ENCODE assay signal across 8 mouse cellular contexts in the genomic region with DNA sequence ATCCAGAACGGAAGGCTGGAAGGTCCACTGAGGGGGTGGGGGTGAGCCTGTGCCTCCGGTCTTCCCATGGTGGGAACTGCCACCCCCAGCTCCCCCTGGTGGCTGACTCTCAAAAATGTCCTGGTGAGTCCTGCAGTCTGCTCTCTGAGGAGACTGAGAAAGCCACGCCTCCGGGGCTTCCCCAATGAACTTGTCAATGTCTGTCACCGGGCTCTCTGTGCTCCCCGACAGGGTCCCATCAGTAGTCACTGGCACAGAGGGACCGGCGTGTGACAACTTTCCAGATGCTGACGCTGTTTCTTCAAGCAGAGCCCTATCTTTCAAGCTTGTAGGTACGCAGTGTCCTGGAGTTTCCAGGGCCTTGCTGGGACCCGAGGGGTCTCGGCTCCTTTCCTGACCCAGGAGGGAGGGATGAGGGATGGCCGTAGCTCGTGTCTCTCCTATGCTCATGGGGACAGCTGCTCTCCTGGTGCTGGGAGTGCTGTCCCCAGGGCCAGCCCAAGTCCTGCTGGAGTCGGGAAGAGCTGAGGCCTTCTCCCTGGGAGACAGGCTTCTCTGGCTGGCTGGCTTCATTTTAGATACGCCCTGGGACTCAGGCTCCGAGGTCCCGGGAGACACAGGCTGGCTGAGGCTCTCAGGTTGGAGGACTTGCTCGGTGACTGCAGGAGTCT. TPM values are rescaled to one million over a fixed set of nuclear protein-coding genes. Genes with fewer than 3 reads are reported as not detected.
DNase-seq lines count a peak whose midpoint lies in the region; ATAC-seq and TF ChIP-seq lines count a peak whose summit lies in the region.

No protein-coding gene starts in this region.

- 5% methylated on average over 19 of the region's 19 CpGs for WGBS in forebrain, embryonic 10.5 days
- 8% methylated on average over 19 of the region's 19 CpGs for WGBS in heart, embryonic 15.5 days
- WGBS in liver, embryonic 15.5 days (ENCODE audit: insufficient replicate concordance) = 4% methylated on average over 19 of the region's 19 CpGs
- WGBS in neural tube, embryonic 12.5 days = 4% methylated on average over 19 of the region's 19 CpGs

- peak; percentile 51 for TF ChIP-seq RAD21 in CH12.LX (IDR thresholded peaks at IDR 0.05; ENCODE audit: low read depth, low read length)

- dilution Hi-C loops in CH12.LX (cut with MboI; ENCODE audit: extremely low pct_ligation_motif_present, extremely low pct_unique_long_range_greater_than_20kb, low sequenced_read_pairs) = no loop called here

- TF ChIP-seq POLR2A in CH12.LX (IDR thresholded peaks at IDR 0.05; ENCODE audit: low read depth, low read length) = no peak
- TF ChIP-seq POLR2A in testis, adult 2 months (IDR thresholded peaks at IDR 0.05; ENCODE audit: control insufficient read depth, low read depth, low read length) = no peak

- peak; percentile 86 for ATAC-seq in heart, embryonic 15.5 days (replicated peaks; ENCODE audit: insufficient number of reproducible peaks, insufficient read depth, low FRiP score, low read depth)
- ATAC-seq in liver, embryonic 15.5 days (ENCODE audit: insufficient read depth) = peak; percentile 78
- peak; percentile 77 for ATAC-seq in neural tube, embryonic 12.5 days (ENCODE audit: low FRiP score, low read depth)

- H3K4me1 ChIP-seq in CH12.LX (ENCODE audit: control insufficient read depth in 1 of 2, insufficient read depth in 2 of 2) = peaks cover 8 to 18% of the 10 kb centered on the region in 2 experiments
- peaks cover 34% of the 10 kb centered on the region for H3K4me1 ChIP-seq in forebrain, embryonic 10.5 days
- H3K4me1 ChIP-seq in heart, embryonic 15.5 days (replicated peaks) = peaks cover 17% of the 10 kb centered on the region
- H3K4me1 ChIP-seq in liver, embryonic 15.5 days (replicated peaks) = peaks cover 33% of the 10 kb centered on the region
- H3K4me1 ChIP-seq in neural tube, embryonic 12.5 days = peaks cover 8% of the 10 kb centered on the region
- peaks cover 2% of the 10 kb centered on the region; the same call in 1 of the 2 replicates for H3K4me1 ChIP-seq in testis, adult 2 months (ENCODE audit: control insufficient read depth, insufficient read depth, low read length)

- TF ChIP-seq EP300 in CH12.LX (IDR thresholded peaks at IDR 0.05; ENCODE audit: low read length) = no peak

- no peaks in the 10 kb centered on the region for H3K27me3 ChIP-seq in CH12.LX (replicated peaks)
- H3K27me3 ChIP-seq in forebrain, embryonic 10.5 days (ENCODE audit: poor library complexity, severe bottlenecking) = peaks cover 42% of the 10 kb centered on the region
- no peaks in the 10 kb centered on the region for H3K27me3 ChIP-seq in heart, embryonic 15.5 days
- H3K27me3 ChIP-seq in liver, embryonic 15.5 days = no peaks in the 10 kb centered on the region
- H3K27me3 ChIP-seq in neural tube, embryonic 12.5 days (replicated peaks) = no peaks in the 10 kb centered on the region; the same call in 1 of the 2 replicates
- H3K27me3 ChIP-seq in testis, adult 2 months (ENCODE audit: control insufficient read depth, insufficient read depth, low read length) = no peaks in the 10 kb centered on the region

- H3K4me2 ChIP-seq in CH12.LX (ENCODE audit: insufficient read depth, low read depth, poor library complexity, severe bottlenecking) = peak overlapping the region; percentile 49; the same call in 1 of the 2 replicates
- H3K4me2 ChIP-seq in heart, embryonic 15.5 days = peak overlapping the region; percentile 63
- H3K4me2 ChIP-seq in liver, embryonic 15.5 days = peak overlapping the region; percentile 79
- peak overlapping the region; percentile 58 for H3K4me2 ChIP-seq in neural tube, embryonic 12.5 days (replicated peaks)

- no peaks in the 10 kb centered on the region for H3K9me3 ChIP-seq in CH12.LX (replicated peaks; ENCODE audit: low read length)
- H3K9me3 ChIP-seq in forebrain, embryonic 10.5 days = no peaks in the 10 kb centered on the region
- no peaks in the 10 kb centered on the region for H3K9me3 ChIP-seq in heart, embryonic 15.5 days (replicated peaks)
- H3K9me3 ChIP-seq in liver, embryonic 15.5 days (replicated peaks) = no peaks in the 10 kb centered on the region
- no peaks in the 10 kb centered on the region for H3K9me3 ChIP-seq in neural tube, embryonic 12.5 days

- TF ChIP-seq CTCF in CH12.LX (conservative IDR thresholded peaks at IDR 0.05 in 1 of 2, IDR thresholded peaks at IDR 0.05 in 1 of 2; ENCODE audit: low read depth in 2 of 2, low read length in 2 of 2) = peak; percentile 60 to 83; a peak in 3 of 4 replicates
- peak; percentile 64; the same call in 1 of the 2 replicates for TF ChIP-seq CTCF in testis, adult 2 months (IDR thresholded peaks at IDR 0.05; ENCODE audit: control insufficient read depth, insufficient read depth, insufficient replicate concordance, low read depth, low read length)

- DNase-seq in CH12.LX (ENCODE audit: extremely low read depth) = peak; percentile 91
- peak; percentile 91 for DNase-seq in c-Kit-positive CD71-negative TER-119-negative erythroid progenitor cells, embryonic 14.5 days (ENCODE audit: low read depth)
- DNase-seq in forebrain, embryonic 10.5 days (ENCODE audit: extremely low spot score, low spot score) = peak; percentile 90
- DNase-seq in kidney, postnatal 14 days = peak; percentile 90

- H3K36me3 ChIP-seq in CH12.LX (replicated peaks in 1 of 2; ENCODE audit: control insufficient read depth in 1 of 2, insufficient read depth in 1 of 2, low read length in 1 of 2) = no peaks in the 10 kb centered on the region
- H3K36me3 ChIP-seq in forebrain, embryonic 10.5 days (replicated peaks) = 0 out of 2 replicates have a peak, but pooled peaks cover 3% of the 10 kb centered on the region
- H3K36me3 ChIP-seq in heart, embryonic 15.5 days = peaks cover 7% of the 10 kb centered on the region; the same call in 1 of the 2 replicates
- H3K36me3 ChIP-seq in liver, embryonic 15.5 days (replicated peaks) = no peaks in the 10 kb centered on the region
- H3K36me3 ChIP-seq in neural tube, embryonic 12.5 days = no peaks in the 10 kb centered on the region
- H3K36me3 ChIP-seq in testis, adult 2 months (ENCODE audit: control insufficient read depth, insufficient read depth, low read length) = no peaks in the 10 kb centered on the region

- in situ Hi-C loops in CH12.LX (cut with MboI; ENCODE audit: low pct_ligation_motif_present, low pct_unique_long_range_greater_than_20kb, low sequenced_read_pairs) = no loop called here

- H3K4me3 ChIP-seq in CH12.LX (replicated peaks in 1 of 3; ENCODE audit: low read depth in 2 of 3, low read length in 2 of 3, poor library complexity in 1 of 3) = no peak overlapping the region
- peak overlapping the region; percentile 48 for H3K4me3 ChIP-seq in forebrain, embryonic 10.5 days
- H3K4me3 ChIP-seq in heart, embryonic 15.5 days = peak overlapping the region; percentile 35
- H3K4me3 ChIP-seq in liver, embryonic 15.5 days (replicated peaks) = peak overlapping the region; percentile 48
- H3K4me3 ChIP-seq in neural tube, embryonic 12.5 days = peak overlapping the region; percentile 23
- peak overlapping the region; percentile 44 for H3K4me3 ChIP-seq in testis, adult 2 months (ENCODE audit: control insufficient read depth, low read depth, low read length)

- H3K9ac ChIP-seq in CH12.LX (ENCODE audit: insufficient read depth, low read depth) = no peak overlapping the region
- peak overlapping the region; percentile 30; the same call in 1 of the 2 replicates for H3K9ac ChIP-seq in heart, embryonic 15.5 days
- peak overlapping the region; percentile 56 for H3K9ac ChIP-seq in liver, embryonic 15.5 days
- peak overlapping the region; percentile 44; the same call in 1 of the 2 replicates for H3K9ac ChIP-seq in neural tube, embryonic 12.5 days

- no peak overlapping the region for H3K27ac ChIP-seq in CH12.LX (ENCODE audit: insufficient read depth, low read depth)
- peak overlapping the region; percentile 74 for H3K27ac ChIP-seq in forebrain, embryonic 10.5 days
- H3K27ac ChIP-seq in heart, embryonic 15.5 days = peak overlapping the region; percentile 68
- peak overlapping the region; percentile 25; the same call in 1 of the 2 replicates for H3K27ac ChIP-seq in liver, embryonic 15.5 days (replicated peaks)
- no peak overlapping the region for H3K27ac ChIP-seq in neural tube, embryonic 12.5 days
- no peak overlapping the region for H3K27ac ChIP-seq in testis, adult 2 months (ENCODE audit: control insufficient read depth, insufficient read depth, low read depth, low read length)

- no peaks in the 10 kb centered on the region for H3K79me2 ChIP-seq in CH12.LX (replicated peaks; ENCODE audit: control insufficient read depth, extremely low read depth, insufficient read depth, poor library complexity, severe bottlenecking)

TF ChIP-seq in CH12.LX, 34 proteins besides CTCF, POLR2A, EP300 and RAD21 (continues in another document):
- TF ChIP-seq MAZ (IDR thresholded peaks at IDR 0.05; ENCODE audit: low read depth, low read length) (0 out of 2 replicates have a peak, but pooled peaks have one; percentile 29), NELFE (IDR thresholded peaks at IDR 0.05; ENCODE audit: low read depth, low read length) (no peak), ZC3H11A (IDR thresholded peaks at IDR 0.05; ENCODE audit: low read depth, low read length) (no peak; the same call in 1 of the 2 replicates), ZKSCAN1 (IDR thresholded peaks at IDR 0.05; ENCODE audit: borderline replicate concordance, low read depth, low read length) (no peak), RCOR1 (conservative IDR thresholded peaks at IDR 0.05; ENCODE audit: low read depth, low read length) (no peak), ZMIZ1 (IDR thresholded peaks at IDR 0.05; ENCODE audit: low read depth, low read length) (no peak)

RNA-seq across cellular contexts. Expression of a gene that starts 54.1 kb away (rescaled TPM):
- total RNA-seq in CH12.LX (2012; rRNA removed) (17.6 and 21.5 TPM in 2 replicates), CH12.LX (2014; rRNA removed) (not detected in 2 replicates)
- 0.74 TPM in 1 of 2 replicates, not detected in the other for polyA plus RNA-seq in CH12.LX (2012; ENCODE audit: insufficient read length, low read depth)
- polyA plus RNA-seq in forebrain, embryonic 10.5 days (2016; fragmentation: Nextera tagmentation; extraction: Ambion mirVana) = 1.4 TPM in 1 of 2 replicates, not detected in the other
- 0.71 TPM in 1 of 2 replicates, not detected in the other for polyA plus RNA-seq in heart, embryonic 15.5 days (2015; fragmentation: Nextera tagmentation; extraction: Ambion mirVana)
- polyA plus RNA-seq in liver, embryonic 15.5 days (2015; fragmentation: Nextera tagmentation; extraction: Ambion mirVana) = 0.40 and 0.77 TPM in 2 replicates
- 1.5 and 1.6 TPM in 2 replicates for polyA plus RNA-seq in neural tube, embryonic 12.5 days (2016; fragmentation: Nextera tagmentation; extraction: Ambion mirVana)
- polyA plus RNA-seq in testis, adult 2 months (2012; rRNA removed) = 1.8 and 2.4 TPM in 2 replicates

RNA-seq across cellular contexts. Expression of a gene that starts 54.5 kb away (rescaled TPM):
- 67.2 and 75.2 TPM in 2 replicates for total RNA-seq in CH12.LX (2012; rRNA removed)
- 208 and 214 TPM in 2 replicates for total RNA-seq in CH12.LX (2014; rRNA removed)
- 90.7 and 97.2 TPM in 2 replicates for polyA plus RNA-seq in CH12.LX (2012; ENCODE audit: insufficient read length, low read depth)
- polyA plus RNA-seq in forebrain, embryonic 10.5 days (2016; fragmentation: Nextera tagmentation; extraction: Ambion mirVana) = 67.3 and 68.7 TPM in 2 replicates
- 62.7 and 69.4 TPM in 2 replicates for polyA plus RNA-seq in heart, embryonic 15.5 days (2015; fragmentation: Nextera tagmentation; extraction: Ambion mirVana)
- 45.5 and 47.1 TPM in 2 replicates for polyA plus RNA-seq in liver, embryonic 15.5 days (2015; fragmentation: Nextera tagmentation; extraction: Ambion mirVana)
- polyA plus RNA-seq in neural tube, embryonic 12.5 days (2016; fragmentation: Nextera tagmentation; extraction: Ambion mirVana) = 96.7 and 98.4 TPM in 2 replicates
- polyA plus RNA-seq in testis, adult 2 months (2012; rRNA removed) = 33.9 and 36.3 TPM in 2 replicates

Comparison
In these comparisons a context has a peak if more than half of its experiments do, and no peak if none do; other contexts are left out.
1. H3K27ac ChIP-seq: peak in forebrain, embryonic 10.5 days (single experiment), heart, embryonic 15.5 days (single experiment) and liver, embryonic 15.5 days (single experiment); none in CH12.LX (single experiment), neural tube, embryonic 12.5 days (single experiment) and testis, adult 2 months (single experiment).
2. H3K4me3 ChIP-seq: peak in forebrain, embryonic 10.5 days (single experiment), heart, embryonic 15.5 days (single experiment), liver, embryonic 15.5 days (single experiment), neural tube, embryonic 12.5 days (single experiment) and testis, adult 2 months (single experiment); none in CH12.LX (0 of 3).
3. Peak in every context shown above with its lines, with median percentiles within 50 percentile points of each other: DNase-seq, H3K4me2 ChIP-seq and ATAC-seq.